Mouse (Mus musculus) A20 (cell line): ENCODE data around the gene Gm36028.

Experiments
- DNase-seq: peaks from one replicate; pipeline ENCODE4 v3.0.0-alpha.2; 2011; ENCODE audit warnings: low read depth, low spot score

Gm36028 gene

DNA sequence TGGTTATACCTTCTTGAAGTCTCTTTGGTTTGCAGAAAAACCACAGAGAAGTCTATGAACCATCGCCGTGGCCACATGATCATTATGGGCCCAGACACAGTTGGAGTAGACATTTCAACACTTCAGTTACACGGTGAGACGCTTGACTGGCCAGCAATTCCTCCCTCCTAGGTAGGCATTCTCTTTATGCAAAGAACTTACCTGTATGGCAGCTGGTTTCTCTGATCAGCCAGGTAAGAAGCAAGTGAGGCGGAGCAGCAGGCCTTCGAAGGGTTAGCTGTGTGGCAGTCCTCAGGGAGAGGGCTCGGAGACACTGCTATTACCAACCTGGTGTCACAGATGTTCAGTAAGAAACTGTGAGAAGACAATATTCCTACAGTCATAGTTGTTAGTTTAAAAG lies 733 bp downstream of the Gm36028 start:
- DNase-seq = no peak

DNA sequence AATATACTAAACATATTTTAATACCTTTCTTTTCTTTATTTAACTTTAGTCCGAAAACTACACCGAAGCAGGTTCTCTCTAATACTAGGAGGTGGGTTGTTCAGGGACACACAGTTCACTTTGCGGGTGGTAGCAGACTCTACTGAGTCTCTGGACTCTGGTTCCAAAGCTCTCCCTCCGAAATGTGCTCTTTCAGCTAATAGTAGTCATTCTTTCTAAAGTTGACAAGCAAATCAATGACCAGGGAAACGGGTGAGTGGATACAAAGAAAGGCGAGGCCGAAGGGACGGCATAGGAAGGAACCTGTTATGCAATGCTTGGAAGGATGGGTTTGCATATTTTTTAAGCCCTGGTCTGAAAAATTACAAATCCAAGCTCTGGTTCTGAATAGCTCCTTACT lies 3.5 kb downstream of the Gm36028 start:
- DNase-seq = no peak

DNA sequence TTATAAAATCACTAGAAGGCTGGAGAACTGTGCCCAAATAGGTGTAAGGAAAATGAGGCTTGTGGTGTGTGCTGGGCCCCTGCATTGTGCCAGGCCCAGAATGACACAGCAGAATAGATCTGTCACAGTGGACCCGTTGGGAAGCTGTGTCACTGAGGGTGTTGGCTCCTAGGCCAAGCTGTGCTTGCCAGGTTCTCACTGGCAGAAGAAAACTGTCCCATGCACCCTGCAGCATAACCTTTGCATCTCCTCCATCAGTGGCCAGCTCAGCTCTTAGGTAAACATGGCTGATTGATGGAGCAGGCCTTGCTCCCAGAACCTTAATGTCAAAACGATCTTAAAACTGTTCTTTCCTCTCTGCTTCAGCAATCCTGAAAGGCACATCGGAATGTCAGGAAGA lies 4.6 kb downstream of the Gm36028 start:
- no peak for DNase-seq

DNA sequence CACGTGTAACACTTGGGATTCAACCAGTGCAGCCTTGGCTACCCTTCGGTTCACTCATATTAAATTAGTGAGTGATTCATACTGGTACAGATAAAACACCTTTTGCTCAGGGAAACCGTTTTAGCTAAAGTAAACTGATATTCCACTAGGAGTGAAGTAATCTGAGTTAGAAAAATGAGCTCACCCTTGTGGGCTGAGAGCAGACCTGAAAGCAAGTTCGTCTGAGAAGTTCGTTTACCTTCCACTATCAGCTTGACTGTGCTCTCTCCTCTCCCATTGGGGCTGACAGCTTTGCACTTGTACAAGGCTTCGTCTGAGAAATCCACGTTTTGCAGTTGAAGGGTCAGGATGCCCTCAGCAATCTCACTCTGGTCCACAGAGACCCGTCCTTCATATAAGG lies 5.4 kb downstream of the Gm36028 start:
- DNase-seq = no peak

DNA sequence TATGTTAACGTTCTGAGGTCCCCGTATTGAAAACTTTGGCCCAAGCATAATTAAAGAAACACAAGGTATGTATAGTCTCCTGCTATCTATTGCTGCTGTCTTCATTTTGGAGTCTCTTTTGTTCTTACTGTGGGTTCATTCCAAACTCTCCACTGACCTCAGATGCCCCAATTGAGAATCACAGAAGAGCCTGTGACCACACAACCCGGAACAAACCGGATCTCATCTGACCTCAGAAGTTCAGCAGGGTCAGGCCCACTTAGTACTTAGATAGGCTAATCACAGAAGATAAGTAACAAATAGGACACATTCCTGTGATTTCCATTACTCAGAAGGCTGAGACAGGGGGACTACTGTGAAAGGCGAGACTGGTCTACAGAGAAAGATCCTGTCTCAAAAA lies 6.4 kb downstream of the Gm36028 start:
- no peak for DNase-seq

DNA sequence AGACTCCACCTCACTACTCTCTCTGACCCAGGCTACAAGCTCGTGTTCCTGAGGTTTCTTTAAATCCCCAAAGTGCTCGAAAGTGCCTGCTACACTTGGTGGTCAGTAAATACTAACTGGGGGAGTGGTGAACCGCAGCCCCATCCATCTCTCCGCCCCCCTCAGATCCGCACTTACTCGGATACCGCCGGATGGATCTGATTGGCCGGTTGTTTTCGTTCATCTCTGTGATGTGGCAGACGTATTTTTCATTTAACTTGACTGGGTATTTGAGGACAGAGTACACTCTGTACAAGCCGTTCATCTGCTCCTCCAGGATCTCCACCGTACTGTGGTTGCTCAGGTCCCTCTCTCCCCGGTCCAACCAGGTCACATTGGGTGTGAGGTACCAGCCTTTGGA lies 6.9 kb downstream of the Gm36028 start:
- no peak for DNase-seq

DNA sequence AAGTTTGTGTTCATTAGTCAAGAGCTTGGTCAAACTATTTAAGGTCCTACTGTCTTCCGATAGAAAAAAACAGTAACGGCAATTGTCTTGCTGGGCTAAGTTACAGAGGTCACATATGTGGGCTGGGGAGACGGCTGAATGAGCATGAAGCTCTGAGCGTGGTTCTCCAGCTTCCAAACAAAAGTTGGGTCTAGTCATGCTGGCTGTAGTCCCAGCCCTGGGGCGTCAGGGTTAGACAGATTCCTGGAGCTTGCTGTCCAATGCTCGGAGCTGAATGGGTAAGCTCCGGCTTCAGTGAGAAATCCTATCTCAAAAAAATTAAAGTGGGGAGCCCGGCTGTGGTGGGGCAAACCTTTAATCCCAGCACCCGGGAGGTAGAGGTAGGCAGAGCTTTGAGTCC lies 7.7 kb downstream of the Gm36028 start:
- no peak for DNase-seq

DNA sequence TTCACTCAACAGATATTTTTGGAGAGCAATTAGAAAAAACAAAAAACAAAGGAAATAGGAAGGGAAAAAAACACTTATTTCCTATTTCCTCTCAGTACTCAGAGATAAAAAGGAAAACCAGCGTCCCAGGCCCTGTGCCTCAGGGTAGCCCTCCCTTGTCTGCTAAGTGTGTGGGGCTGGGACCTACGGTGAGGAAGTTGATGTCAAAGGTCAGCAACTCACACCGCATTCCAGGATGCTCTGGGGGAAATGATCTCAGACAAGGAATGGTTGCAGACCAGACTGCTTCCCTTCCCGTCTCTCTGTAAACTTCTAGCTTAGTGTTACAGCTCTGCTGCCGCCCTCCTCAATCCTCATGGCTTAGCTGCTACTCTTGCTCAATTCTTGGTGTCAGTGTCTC lies 9.6 kb downstream of the Gm36028 start:
- no peak for DNase-seq

DNA sequence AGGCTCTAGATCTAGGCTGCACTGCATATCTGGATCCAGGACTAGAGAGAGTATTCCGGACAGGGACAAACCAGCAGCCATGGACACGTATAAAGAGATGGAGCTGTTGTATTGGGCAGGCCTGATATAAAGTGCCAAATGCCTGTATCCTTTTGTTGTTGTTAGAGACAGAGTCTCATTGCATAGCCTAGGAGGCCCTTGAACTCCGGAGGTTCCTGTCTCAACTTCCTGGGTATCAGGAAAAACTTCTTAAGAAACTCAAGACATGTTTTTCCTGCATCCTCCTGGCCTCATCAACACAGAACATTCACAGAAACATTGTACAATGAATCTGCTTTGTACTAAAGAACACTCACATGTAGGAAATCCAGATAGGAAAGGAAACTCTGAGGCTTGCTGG lies 13.9 kb downstream of the Gm36028 start:
- no peak for DNase-seq

DNA sequence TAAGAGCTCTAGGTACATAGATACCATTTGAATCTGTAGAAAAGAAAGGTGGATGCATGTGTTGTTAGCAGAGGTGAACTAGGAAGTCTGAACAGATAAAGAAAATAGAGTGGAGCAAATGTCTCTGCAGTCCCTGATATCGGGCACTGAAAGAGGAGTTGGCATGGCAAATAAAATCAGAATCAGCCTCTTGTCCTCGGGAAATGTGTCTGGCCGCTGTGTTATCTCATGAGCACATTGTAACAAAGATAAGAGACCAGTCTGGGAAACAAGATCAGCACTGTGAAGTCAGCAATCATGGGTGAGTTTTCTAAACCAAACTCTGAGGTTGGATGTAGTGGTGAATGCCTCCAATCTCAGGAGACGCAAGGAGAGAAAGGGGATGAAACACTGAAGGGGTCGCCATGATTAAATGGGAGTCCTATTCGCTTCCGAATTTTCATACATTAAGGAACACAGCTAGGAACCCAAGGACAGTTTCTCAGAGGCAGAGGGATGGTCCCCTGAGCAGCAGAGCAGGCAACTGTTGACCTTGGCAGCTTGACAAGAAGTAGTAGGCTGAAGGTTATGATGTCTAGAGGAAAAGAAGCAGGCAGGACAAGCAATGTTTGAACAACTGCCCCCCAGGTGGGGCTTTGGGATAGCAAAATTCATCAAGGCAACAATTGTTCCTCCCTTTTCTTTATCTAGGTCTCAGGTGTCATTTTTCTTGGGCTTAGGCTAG lies 15.6 kb downstream of the Gm36028 start:
- no peak for DNase-seq

DNA sequence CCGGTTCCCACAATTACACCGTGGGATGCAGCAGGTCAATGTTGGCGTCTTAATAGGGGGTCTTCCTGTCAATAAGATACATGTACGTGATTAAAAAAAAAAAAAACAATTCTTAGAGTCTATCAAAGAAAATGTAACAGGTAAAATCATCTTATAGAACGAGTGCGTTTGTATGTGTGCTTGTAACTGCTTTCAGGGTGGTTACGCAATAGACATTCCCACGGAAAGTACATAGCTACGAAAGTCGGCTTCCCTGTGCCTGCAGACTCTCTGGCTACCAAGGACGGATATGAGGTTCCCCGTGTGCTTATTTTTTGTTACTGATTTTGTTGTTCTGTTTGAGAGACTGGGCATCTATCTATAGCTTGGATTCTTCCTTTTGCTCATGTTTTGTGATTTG lies 17.2 kb downstream of the Gm36028 start:
- no peak for DNase-seq

DNA sequence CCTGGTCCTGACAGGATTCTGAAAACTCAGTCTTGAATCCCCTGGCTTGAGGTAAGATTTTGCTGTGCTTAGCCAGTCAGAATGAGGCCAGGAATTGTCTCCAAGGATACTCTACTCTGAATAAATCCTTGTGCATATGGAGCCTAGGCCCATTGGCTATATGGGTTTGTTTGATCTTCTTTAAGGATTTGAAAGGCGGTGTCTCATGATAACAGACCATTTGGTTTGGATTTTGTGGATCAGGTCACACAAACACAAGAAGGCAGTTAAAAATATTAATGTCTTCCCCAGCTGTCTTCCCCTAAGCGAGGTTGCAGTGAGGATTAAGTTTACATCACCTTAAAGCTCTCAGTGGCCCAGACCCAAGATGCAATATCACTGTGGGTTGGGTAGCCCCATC lies 18.5 kb downstream of the Gm36028 start:
- DNase-seq = no peak

DNA sequence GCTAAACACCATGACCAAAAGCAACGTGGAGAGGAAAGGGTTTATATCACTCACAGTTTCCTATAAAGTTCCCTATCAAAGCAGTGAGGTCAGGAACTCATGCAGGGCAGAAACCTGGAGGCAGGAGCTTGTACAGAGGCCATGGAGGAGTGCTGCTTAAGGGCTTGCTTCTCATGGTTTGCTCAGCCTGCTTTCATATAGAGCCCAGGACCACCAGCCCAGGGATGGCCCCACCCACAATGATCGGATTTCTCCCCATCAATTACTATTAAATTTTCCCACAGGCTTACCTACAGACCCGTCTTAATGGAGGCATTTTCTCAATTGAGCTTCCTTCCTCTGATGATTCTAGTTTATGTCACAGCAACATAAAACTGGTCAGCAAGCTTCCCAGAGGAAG lies 23.4 kb downstream of the Gm36028 start:
- DNase-seq = no peak

DNA sequence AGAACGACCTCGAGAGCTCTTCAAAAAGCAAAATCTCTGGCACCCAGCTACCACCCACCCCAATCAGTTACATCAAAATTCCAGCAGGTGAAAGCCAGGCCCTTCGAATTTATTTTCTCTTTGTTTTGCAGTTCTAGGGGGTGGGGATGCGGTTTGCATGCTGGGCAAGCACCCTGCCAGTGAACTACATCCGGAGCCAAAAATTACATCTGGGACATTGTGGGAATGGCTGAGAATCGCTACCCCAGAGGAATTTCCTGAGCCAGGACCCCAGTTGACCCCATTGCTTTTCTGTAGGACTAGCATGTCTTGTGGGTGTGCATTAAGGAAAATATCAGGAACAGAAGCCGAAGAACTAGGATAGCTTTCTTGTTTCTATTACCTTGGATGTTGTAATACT lies 29.9 kb downstream of the Gm36028 start:
- DNase-seq = no peak

DNA sequence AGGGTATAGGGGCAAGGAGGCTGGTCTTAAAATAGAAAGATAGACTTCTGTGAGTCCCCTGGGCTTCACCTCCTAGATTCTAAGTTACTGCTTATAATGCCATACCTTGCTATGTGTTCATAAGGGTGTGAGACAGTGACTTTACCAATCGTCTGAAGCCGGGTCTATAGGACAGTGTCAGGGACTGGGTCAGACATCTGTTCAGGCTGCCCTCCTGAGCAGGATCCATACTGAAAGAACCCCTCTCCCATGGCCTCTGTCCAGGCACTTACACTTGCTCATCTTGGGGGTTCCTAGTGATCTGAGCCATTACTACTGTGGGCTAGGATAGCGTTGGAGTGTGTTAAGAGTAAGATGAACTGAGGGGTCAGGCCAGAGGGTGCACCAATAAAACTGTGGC lies 34.7 kb downstream of the Gm36028 start:
- no peak for DNase-seq

DNA sequence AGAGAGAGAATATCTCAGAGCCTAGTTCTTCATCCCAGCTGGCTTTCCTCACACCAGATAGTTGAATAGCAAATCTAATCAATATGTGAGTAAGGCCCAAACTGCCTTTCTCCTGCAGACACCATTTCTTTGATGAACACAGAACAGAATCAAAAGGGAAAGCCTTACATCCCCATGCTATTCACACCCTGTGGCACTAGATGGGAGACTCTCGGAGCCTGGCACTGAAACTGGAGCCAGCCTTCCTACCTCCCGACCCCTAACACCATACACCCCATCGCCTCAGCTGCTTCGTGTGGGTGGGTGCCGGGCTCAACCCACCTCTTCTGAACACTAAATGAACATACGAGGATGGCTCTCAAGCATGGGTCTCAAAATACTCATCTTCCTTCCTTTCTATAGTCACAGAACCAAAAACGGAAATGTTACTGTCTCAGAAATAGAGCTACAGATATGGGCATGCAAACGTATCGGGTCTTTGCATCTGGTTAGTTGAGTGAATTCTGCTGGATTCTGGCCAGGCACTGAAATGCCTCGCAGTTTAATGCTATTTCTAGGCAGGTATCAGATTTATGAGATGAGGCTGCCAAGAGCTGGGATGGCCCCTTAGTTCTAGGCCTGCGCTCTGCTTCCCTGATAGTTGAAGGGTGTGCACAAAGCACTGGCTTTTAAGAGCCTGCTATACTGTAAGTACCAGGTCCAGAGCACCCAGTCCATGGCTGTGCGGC lies 36.0 kb downstream of the Gm36028 start:
- DNase-seq = no peak

DNA sequence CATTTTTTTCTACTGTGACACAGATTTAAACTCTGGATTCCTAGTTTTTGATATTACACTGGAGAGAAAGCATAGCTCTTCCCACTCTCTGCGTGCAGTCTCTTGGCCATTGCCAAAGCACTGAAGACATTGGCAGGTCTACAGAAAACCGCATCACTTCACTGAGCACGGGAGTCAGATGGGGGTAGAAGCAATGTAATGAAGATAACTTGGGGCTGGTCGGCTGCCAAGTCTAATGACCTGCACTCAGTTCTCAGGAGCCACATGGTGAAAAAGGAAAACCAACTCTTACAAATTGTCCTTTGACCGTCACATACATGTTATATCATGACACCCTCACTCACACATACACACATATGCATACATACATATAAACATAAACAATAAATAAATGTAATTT lies 37.0 kb downstream of the Gm36028 start:
- no peak for DNase-seq

DNA sequence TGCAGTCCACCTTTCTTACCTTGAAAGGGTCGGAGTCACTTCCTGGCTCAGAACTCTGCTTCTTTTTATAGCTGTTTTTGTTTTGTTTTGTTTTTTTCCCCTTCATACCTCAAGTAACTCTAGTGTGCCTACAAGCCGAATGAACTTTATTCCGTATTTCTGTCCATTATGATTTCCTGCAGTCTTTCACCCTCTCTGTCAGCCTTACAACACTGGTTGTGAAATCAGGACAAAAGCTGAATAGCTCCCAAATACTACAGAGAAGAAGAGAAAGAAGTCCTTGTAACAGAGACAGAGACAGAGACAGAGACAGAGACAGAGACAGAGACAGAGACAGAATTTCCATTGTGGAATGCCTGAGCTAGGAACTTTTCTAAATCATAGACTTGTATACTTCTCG lies 43.0 kb downstream of the Gm36028 start:
- no peak for DNase-seq

DNA sequence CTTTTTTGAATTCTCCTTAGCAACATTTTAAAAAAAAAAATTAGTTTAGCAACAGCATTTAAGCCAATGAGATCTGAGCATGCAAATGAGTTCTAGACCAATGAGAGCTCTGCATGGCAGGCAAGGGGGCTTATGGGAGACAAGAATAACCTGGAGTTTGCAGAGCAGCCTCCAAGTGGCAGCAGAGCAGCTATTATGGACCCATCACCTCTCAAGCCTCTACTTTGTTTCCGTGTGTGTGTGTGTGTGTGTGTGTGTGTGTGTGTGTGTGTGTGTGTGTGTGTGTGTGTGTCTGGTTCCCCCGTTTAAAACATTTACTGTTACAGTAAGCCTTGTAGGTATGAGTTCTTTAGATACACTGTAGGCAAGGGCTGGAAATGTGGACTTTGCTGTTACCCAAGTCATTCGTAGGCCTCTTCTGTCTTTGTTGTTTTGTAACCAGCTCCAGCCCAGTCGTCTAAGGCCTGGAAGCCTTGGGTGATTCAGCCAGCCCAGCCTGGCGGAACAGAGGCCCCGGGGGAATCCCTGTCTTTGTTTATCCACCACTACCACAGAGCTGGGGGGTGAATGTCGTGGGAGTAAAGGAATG lies 46.5 kb downstream of the Gm36028 start:
- peak; percentile 87 for DNase-seq

DNA sequence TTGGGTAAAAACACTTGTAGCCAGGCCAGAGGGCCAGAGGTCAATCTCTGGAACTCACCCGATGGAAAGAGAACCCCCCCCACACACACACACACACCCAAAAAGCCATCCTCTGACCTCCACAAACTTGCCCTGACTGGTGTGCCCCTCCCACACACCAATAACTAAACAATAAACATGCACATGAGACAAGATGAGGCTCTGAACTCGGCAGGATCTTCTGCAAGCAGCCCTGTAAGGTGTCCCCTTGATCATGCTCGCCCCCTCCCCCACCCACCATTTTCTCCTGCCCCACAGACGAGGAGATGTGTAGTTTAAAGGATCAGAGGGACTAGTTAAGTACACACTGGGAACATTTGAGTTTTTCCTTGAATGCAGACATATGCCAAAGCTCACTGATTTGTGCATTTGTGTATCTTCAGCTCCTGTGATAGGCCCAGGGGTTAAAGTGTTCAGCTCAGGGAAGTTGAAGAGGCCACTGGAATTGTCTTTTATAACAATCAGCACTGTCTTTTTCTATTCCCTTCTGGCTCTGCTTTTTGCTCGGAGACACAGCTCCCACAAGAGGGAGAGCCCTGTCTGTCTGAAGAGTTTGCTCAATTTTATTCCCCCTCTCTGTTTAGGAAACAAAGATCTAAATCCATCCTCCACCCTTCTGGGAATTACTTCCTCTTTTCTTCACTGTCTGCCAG lies 47.1 kb downstream of the Gm36028 start:
- no peak for DNase-seq

DNA sequence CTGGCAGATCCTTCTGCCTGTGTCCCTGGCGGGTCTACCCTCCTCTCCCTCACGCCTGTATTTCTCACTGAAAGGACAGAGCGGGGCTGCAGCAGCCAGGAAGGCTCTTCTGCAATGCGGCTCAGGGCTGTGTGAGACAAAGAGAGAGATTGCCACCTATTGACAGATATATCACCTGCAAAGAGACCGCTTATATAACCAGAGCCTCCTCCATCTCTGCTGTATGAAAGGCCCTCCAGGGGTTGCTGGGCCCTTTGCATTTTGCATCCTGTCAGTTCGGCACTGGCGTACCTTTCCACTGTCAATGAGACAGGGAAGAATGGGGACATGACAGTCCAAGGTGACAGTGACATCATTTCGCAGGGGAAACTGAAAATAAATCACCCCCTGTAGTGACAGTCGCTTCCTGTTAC lies 48.5 kb downstream of the Gm36028 start:
- peak; percentile 69 for DNase-seq

DNA sequence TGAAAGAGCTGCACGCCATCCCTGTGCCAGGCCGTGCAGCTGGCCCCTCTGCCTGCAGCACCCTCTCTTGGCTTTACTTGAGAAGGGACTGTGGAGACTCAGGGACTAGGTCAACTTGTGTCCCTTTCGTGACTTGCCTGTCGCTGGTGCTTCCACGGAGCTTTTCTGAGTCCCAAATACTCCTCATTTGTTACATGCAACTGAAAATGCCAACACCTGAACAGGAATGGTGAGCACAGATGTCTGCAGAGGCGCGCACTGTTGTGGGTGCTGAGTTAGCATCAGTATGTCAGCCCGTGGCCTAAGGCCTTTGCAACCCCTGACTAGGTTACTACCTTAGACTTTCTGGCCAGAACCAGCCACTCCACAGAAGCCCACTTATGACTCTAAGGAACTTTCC lies 49.1 kb downstream of the Gm36028 start:
- no peak for DNase-seq

DNA sequence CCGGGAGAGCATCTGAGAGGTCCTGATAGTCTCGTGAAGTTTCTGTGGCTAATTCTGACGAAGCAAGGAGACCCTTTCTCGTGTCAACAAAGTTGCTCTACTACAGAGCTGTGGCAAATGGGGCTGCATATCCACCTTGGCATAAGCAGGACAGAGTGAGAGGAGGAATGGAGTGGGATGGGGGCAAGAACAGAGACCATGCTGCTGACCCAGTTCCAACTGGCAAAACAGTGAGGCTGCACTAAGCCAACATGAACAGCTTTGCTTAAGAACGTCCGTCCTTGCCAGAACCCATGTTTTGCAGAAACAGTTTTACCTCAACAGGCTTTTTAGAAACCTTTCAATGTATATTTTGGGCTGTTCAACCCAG lies 51.3 kb downstream of the Gm36028 start:
- DNase-seq = no peak
